ENCODE assay signal across 14 mouse cellular contexts in genomic region chr1:180384486-180384885, GRCm38 (mm10). TPM values are rescaled to one million over a fixed set of nuclear protein-coding genes. Genes with fewer than 3 reads are reported as not detected.
DNase-seq lines count a peak whose midpoint lies in the region; ATAC-seq and TF ChIP-seq lines count a peak whose summit lies in the region.
"Had no signal": no experiment of that assay in that cellular context is flagged by ENCODE, and none has a peak within 500 bp of the region (broad histone marks: within the 10 kb centered on the region; RNA-seq: fewer than 3 reads in every experiment).

No protein-coding gene starts in this region.

- no peak overlapping the region for H3K4me2 ChIP-seq in liver, postnatal 0 days (ENCODE audit: low read depth, low read length)
- H3K4me2 ChIP-seq in forebrain, embryonic 12.5 days = no peak overlapping the region
- H3K4me2 ChIP-seq: embryonic facial prominence, embryonic 13.5 days; hindbrain, embryonic 13.5 days; midbrain, embryonic 13.5 days had no signal

- TF ChIP-seq CTCF in liver, postnatal 0 days (IDR thresholded peaks at IDR 0.05; ENCODE audit: low read depth) = no peak

- peak; percentile 96 for DNase-seq in heart, adult 11 months
- no peak for DNase-seq in heart, postnatal 36 days
- DNase-seq in liver = peak; percentile 32
- DNase-seq in liver, postnatal 0 days = no peak
- peak; percentile 73 for DNase-seq in lung, postnatal 25 days (ENCODE audit: low spot score)
- DNase-seq in urinary bladder, postnatal 36 days (ENCODE audit: low spot score in 2 of 2) = no peak
- DNase-seq: kidney, postnatal 14 days; thymus, adult 18-20 months had no signal

- no peaks in the 10 kb centered on the region for H3K9me3 ChIP-seq in liver, postnatal 0 days (ENCODE audit: low read length)
- no peaks in the 10 kb centered on the region for H3K9me3 ChIP-seq in forebrain, embryonic 12.5 days
- H3K9me3 ChIP-seq: embryonic facial prominence, embryonic 13.5 days; hindbrain, embryonic 13.5 days; midbrain, embryonic 13.5 days had no signal

- H3K27me3 ChIP-seq in liver, postnatal 0 days (ENCODE audit: insufficient read depth, low read length) = no peaks in the 10 kb centered on the region
- H3K27me3 ChIP-seq in forebrain, embryonic 12.5 days = no peaks in the 10 kb centered on the region
- H3K27me3 ChIP-seq: embryonic facial prominence, embryonic 13.5 days; hindbrain, embryonic 13.5 days; midbrain, embryonic 13.5 days had no signal

- H3K9ac ChIP-seq in liver, postnatal 0 days (replicated peaks) = no peak overlapping the region
- no peak overlapping the region for H3K9ac ChIP-seq in forebrain, embryonic 12.5 days
- H3K9ac ChIP-seq: embryonic facial prominence, embryonic 13.5 days; hindbrain, embryonic 13.5 days; liver, embryonic 14.5 days; midbrain, embryonic 13.5 days had no signal

- H3K27ac ChIP-seq in liver, postnatal 0 days (ENCODE audit: low read depth) = no peak overlapping the region
- peak overlapping the region; percentile 50 for H3K27ac ChIP-seq in brown adipose tissue, adult 24 weeks (replicated peaks; ENCODE audit: low read depth, low read length)
- no peak overlapping the region for H3K27ac ChIP-seq in forebrain, embryonic 12.5 days
- H3K27ac ChIP-seq: embryonic facial prominence, embryonic 13.5 days; hindbrain, embryonic 13.5 days; liver, embryonic 14.5 days; midbrain, embryonic 13.5 days had no signal

- no peak for TF ChIP-seq EP300 in liver, postnatal 0 days (IDR thresholded peaks at IDR 0.05; ENCODE audit: low read depth)

- no peak for ATAC-seq in liver, postnatal 0 days
- no peak for ATAC-seq in forebrain, embryonic 12.5 days (ENCODE audit: low FRiP score)
- ATAC-seq: midbrain, embryonic 13.5 days had no signal

- WGBS in liver, postnatal 0 days (ENCODE audit: insufficient replicate concordance) = 72% methylated on average over 10 of the region's 10 CpGs
- 80% methylated on average over 10 of the region's 10 CpGs for WGBS in forebrain, embryonic 12.5 days

- peaks cover 15% of the 10 kb centered on the region for H3K4me1 ChIP-seq in liver, postnatal 0 days (ENCODE audit: insufficient read depth)
- H3K4me1 ChIP-seq in brown adipose tissue, adult 24 weeks (ENCODE audit: control insufficient read depth, insufficient read depth, insufficient read length, low read length) = peaks cover 37% of the 10 kb centered on the region
- peaks cover 20% of the 10 kb centered on the region for H3K4me1 ChIP-seq in forebrain, embryonic 12.5 days

- no peaks in the 10 kb centered on the region for H3K36me3 ChIP-seq in liver, postnatal 0 days (replicated peaks; ENCODE audit: insufficient read depth, low read length)
- no peaks in the 10 kb centered on the region for H3K36me3 ChIP-seq in forebrain, embryonic 12.5 days (replicated peaks)
- H3K36me3 ChIP-seq: embryonic facial prominence, embryonic 13.5 days; hindbrain, embryonic 13.5 days; midbrain, embryonic 13.5 days had no signal

- intact Hi-C loops in heart, postnatal 36 days (cut with DNase I) = no loop called here

- no peak overlapping the region for H3K4me3 ChIP-seq in liver, postnatal 0 days (ENCODE audit: low read depth, low read length)
- no peak overlapping the region for H3K4me3 ChIP-seq in brown adipose tissue, adult 24 weeks (ENCODE audit: insufficient read depth, low read depth, low read length)
- no peak overlapping the region for H3K4me3 ChIP-seq in forebrain, embryonic 12.5 days (replicated peaks)
- H3K4me3 ChIP-seq: embryonic facial prominence, embryonic 13.5 days; hindbrain, embryonic 13.5 days; midbrain, embryonic 13.5 days had no signal

RNA-seq across cellular contexts. Expression of gene Itpkb, which starts 54.2 kb away (rescaled TPM):
- total RNA-seq in heart, postnatal 36 days (2021) = 10 to 100 TPM; 55.1 to 60.7 TPM
- 1.3 and 1.4 TPM in 2 replicates for polyA plus RNA-seq in liver, postnatal 0 days (2015; fragmentation: Nextera tagmentation; extraction: Ambion mirVana)
- polyA plus RNA-seq in brown adipose tissue, adult 24 weeks (2012; ENCODE audit: insufficient read depth, insufficient read length, missing spikeins) = 15.8 and 21.6 TPM in 2 replicates
- 3.7 and 4.2 TPM in 2 replicates for polyA plus RNA-seq in forebrain, embryonic 12.5 days (2016; fragmentation: Nextera tagmentation; extraction: Ambion mirVana)

Comparison
In these comparisons a context has a peak if more than half of its experiments do, and no peak if none do; other contexts are left out.
1. DNase-seq: peak in heart, adult 11 months (single experiment), liver (single experiment) and lung, postnatal 25 days (single experiment); none in heart, postnatal 36 days (0 of 2), liver, postnatal 0 days (single experiment) and urinary bladder, postnatal 36 days (0 of 2).